Mouse (Mus musculus): ENCODE data around the gene Lrrc27.

DNA sequence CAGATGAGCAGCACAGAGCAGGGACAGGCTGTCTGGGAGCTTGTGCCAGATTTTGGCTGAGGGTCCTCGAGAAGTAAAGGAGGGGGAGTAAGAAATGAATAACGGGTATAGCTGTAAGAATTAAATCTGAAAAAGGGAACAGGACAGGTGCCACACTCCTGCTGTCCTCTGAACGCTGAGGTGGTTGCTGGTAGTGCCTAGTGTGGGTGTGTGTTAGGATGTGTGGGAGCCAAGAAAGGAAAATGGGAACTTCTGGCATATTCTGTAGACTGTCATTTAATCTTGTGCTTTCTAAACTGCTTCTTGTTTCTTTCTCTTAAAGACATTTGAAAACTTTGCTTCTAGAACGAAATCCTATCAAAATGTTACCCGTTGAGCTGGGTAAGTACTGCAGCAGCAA, 8.3 kb downstream of the Lrrc27 start:
- no peak for TF ChIP-seq CTCF (IDR thresholded peaks at IDR 0.05; ENCODE audit: low read depth, low read length)
- TF ChIP-seq POLR2A (IDR thresholded peaks at IDR 0.05; ENCODE audit: extremely low read depth, insufficient read depth, low read length), result no peak

Measured in liver, adult 2 months (tissue).